12 mouse cellular contexts compared by ENCODE assay signal in the genomic region with DNA sequence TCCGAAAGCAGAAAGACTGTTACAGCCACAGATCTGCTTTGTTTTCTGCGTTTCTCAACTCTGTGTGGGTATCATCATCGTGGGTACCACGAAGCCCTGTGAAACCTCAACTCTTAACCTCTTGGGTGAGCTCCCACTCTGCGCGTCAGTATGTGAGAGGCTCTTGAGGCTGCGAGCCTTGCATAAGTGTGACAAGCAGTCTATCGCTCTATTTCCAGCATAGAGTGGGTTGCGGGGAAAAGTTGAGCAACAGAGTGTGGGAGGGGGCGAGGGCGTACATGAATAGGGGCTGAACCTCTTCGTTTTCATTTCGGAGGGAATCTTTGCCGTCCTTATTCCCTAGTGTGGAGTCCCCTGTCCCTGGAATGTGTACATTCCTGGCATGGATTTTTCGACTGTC. TPM values are rescaled to one million over a fixed set of nuclear protein-coding genes. Genes with fewer than 3 reads are reported as not detected.
DNase-seq lines count a peak whose midpoint lies in the region; ATAC-seq and TF ChIP-seq lines count a peak whose summit lies in the region.
"Had no signal": no experiment of that assay in that cellular context is flagged by ENCODE, and none has a peak within 500 bp of the region (broad histone marks: within the 10 kb centered on the region; RNA-seq: fewer than 3 reads in every experiment).

No protein-coding gene starts in this region.

- 49% methylated on average over 15 of the region's 15 CpGs for WGBS in heart, embryonic 13.5 days
- 54% methylated on average over 15 of the region's 15 CpGs for WGBS in heart, adult 2 months
- WGBS in stomach, embryonic 16.5 days, result 64% methylated on average over 15 of the region's 15 CpGs
- WGBS in forebrain, embryonic 14.5 days, result 87% methylated on average over 15 of the region's 15 CpGs

- ATAC-seq in heart, embryonic 13.5 days (ENCODE audit: extremely low read depth, insufficient number of reproducible peaks, low FRiP score, low TSS enrichment), result no peak
- ATAC-seq in stomach, embryonic 16.5 days (ENCODE audit: insufficient read depth, low FRiP score), result peak; percentile 47; the same call in 1 of the 2 replicates
- ATAC-seq in forebrain, embryonic 14.5 days, result no peak
- ATAC-seq: forebrain, embryonic 16.5 days had no signal

- no peak for TF ChIP-seq EP300 in heart, adult 2 months (IDR thresholded peaks at IDR 0.05; ENCODE audit: insufficient read depth, low read depth, low read length)

- DNase-seq in heart, adult 2 months, result no peak
- DNase-seq in right cerebral cortex, adult 18-20 months, result peak; percentile 77
- no peak for DNase-seq in right cerebral cortex, postnatal 4 days
- peak; percentile 30 to 55 for DNase-seq in layer of hippocampus, postnatal 36 days
- no peak for DNase-seq in liver
- no peak for DNase-seq in forebrain, embryonic 14.5 days (ENCODE audit: low spot score)
- DNase-seq: thymus, postnatal 36 days had no signal

- H3K27ac ChIP-seq in heart, embryonic 13.5 days (replicated peaks), result no peak overlapping the region
- no peak overlapping the region for H3K27ac ChIP-seq in heart, adult 2 months
- no peak overlapping the region for H3K27ac ChIP-seq in stomach, embryonic 16.5 days (ENCODE audit: low read length)
- H3K27ac ChIP-seq in forebrain, embryonic 14.5 days (ENCODE audit: low read depth, low read length), result no peak overlapping the region
- H3K27ac ChIP-seq: neural tube, embryonic 13.5 days had no signal

- peaks cover 9% of the 10 kb centered on the region for H3K4me1 ChIP-seq in heart, embryonic 13.5 days
- no peaks in the 10 kb centered on the region; the same call in 1 of the 2 replicates for H3K4me1 ChIP-seq in heart, adult 2 months (ENCODE audit: control insufficient read depth, insufficient read depth, low read length)
- H3K4me1 ChIP-seq in stomach, embryonic 16.5 days (ENCODE audit: control insufficient read depth, insufficient read depth, low read length), result 0 out of 2 replicates have a peak, but pooled peaks cover 2% of the 10 kb centered on the region
- no peaks in the 10 kb centered on the region for H3K4me1 ChIP-seq in forebrain, embryonic 14.5 days (ENCODE audit: control insufficient read depth, insufficient read depth, low read length)
- H3K4me1 ChIP-seq: neural tube, embryonic 13.5 days had no signal

- no peaks in the 10 kb centered on the region for H3K79me2 ChIP-seq in heart, adult 2 months (replicated peaks; ENCODE audit: control insufficient read depth, insufficient read depth, low read length)

- TF ChIP-seq POLR2A in heart, adult 2 months (IDR thresholded peaks at IDR 0.05; ENCODE audit: insufficient read depth, low read depth, low read length), result no peak

- intact Hi-C loops in heart, adult 2 months (cut with DNase I), result no loop called here

- no peaks in the 10 kb centered on the region for H3K36me3 ChIP-seq in heart, embryonic 13.5 days
- H3K36me3 ChIP-seq in heart, adult 2 months (ENCODE audit: control insufficient read depth, insufficient read depth, low read length), result no peaks in the 10 kb centered on the region
- H3K36me3 ChIP-seq in stomach, embryonic 16.5 days (ENCODE audit: control insufficient read depth, insufficient read depth, low read length), result no peaks in the 10 kb centered on the region
- H3K36me3 ChIP-seq in forebrain, embryonic 14.5 days (ENCODE audit: control insufficient read depth, insufficient read depth, low read length), result no peaks in the 10 kb centered on the region
- H3K36me3 ChIP-seq: neural tube, embryonic 13.5 days had no signal

- peak overlapping the region; percentile 52 for H3K4me2 ChIP-seq in heart, embryonic 13.5 days
- peak overlapping the region; percentile 26 for H3K4me2 ChIP-seq in stomach, embryonic 16.5 days (ENCODE audit: low read depth, low read length)
- H3K4me2 ChIP-seq in forebrain, embryonic 14.5 days (ENCODE audit: low read length), result no peak overlapping the region
- H3K4me2 ChIP-seq: neural tube, embryonic 13.5 days had no signal

- H3K9ac ChIP-seq in heart, embryonic 13.5 days, result 0 out of 2 replicates have a peak overlapping the region, but pooled peaks have one; percentile 19
- no peak overlapping the region for H3K9ac ChIP-seq in heart, adult 2 months (ENCODE audit: low read depth, low read length)
- H3K9ac ChIP-seq in stomach, embryonic 16.5 days (ENCODE audit: low read length), result no peak overlapping the region
- no peak overlapping the region for H3K9ac ChIP-seq in forebrain, embryonic 14.5 days (ENCODE audit: low read length)
- H3K9ac ChIP-seq: neural tube, embryonic 13.5 days had no signal

- no peak for TF ChIP-seq CTCF in heart, adult 2 months (IDR thresholded peaks at IDR 0.05)

- H3K4me3 ChIP-seq in heart, embryonic 13.5 days, result peak overlapping the region; percentile 18; the same call in 1 of the 2 replicates
- H3K4me3 ChIP-seq in heart, adult 2 months, result no peak overlapping the region
- H3K4me3 ChIP-seq in stomach, embryonic 16.5 days (replicated peaks; ENCODE audit: low read length), result 0 out of 2 replicates have a peak overlapping the region, but pooled peaks have one; percentile 2
- no peak overlapping the region for H3K4me3 ChIP-seq in forebrain, embryonic 14.5 days (ENCODE audit: low read depth, low read length)
- H3K4me3 ChIP-seq: neural tube, embryonic 13.5 days had no signal

- no peaks in the 10 kb centered on the region for H3K9me3 ChIP-seq in heart, embryonic 13.5 days
- H3K9me3 ChIP-seq in stomach, embryonic 16.5 days (replicated peaks; ENCODE audit: control insufficient read depth, low read length), result no peaks in the 10 kb centered on the region
- H3K9me3 ChIP-seq in forebrain, embryonic 14.5 days (replicated peaks; ENCODE audit: control insufficient read depth, low read length), result no peaks in the 10 kb centered on the region; the same call in 1 of the 2 replicates
- H3K9me3 ChIP-seq: neural tube, embryonic 13.5 days had no signal

- H3K27me3 ChIP-seq in heart, embryonic 13.5 days (replicated peaks), result no peaks in the 10 kb centered on the region
- H3K27me3 ChIP-seq in heart, adult 2 months (ENCODE audit: control insufficient read depth, insufficient read depth, low read length), result no peaks in the 10 kb centered on the region
- H3K27me3 ChIP-seq in stomach, embryonic 16.5 days (ENCODE audit: control insufficient read depth, insufficient read depth, low read length), result no peaks in the 10 kb centered on the region
- H3K27me3 ChIP-seq in forebrain, embryonic 14.5 days (replicated peaks; ENCODE audit: control insufficient read depth, insufficient read depth, low read length), result no peaks in the 10 kb centered on the region
- H3K27me3 ChIP-seq: CH12.LX; neural tube, embryonic 13.5 days had no signal

RNA-seq across cellular contexts. Expression of gene Zfp385b, which starts 44.1 kb away (rescaled TPM):
- polyA plus RNA-seq in heart, embryonic 13.5 days (2015; fragmentation: Nextera tagmentation; extraction: Ambion mirVana), result 3.3 and 3.7 TPM in 2 replicates
- 1 to 10 TPM; 7.3 to 7.9 TPM for total RNA-seq in heart, adult 2 months (2021)
- polyA plus RNA-seq in heart, adult 2 months (2012; rRNA removed), result 8.2 and 10.0 TPM in 2 replicates
- total RNA-seq in layer of hippocampus, postnatal 36 days (2021), result 10 to 100 TPM; 47.0 to 49.9 TPM
- 5.6 and 6.6 TPM in 2 replicates for polyA plus RNA-seq in stomach, embryonic 16.5 days (2015; fragmentation: Nextera tagmentation; extraction: Ambion mirVana)
- polyA plus RNA-seq in forebrain, embryonic 14.5 days (2014; fragmentation: Nextera tagmentation; extraction: Ambion mirVana), result 4.7 and 8.4 TPM in 2 replicates
- total RNA-seq: CH12.LX had no signal

Comparison
In these comparisons a context has a peak if more than half of its experiments do, and no peak if none do; other contexts are left out.
1. H3K4me3 ChIP-seq: peak in heart, embryonic 13.5 days (single experiment) and stomach, embryonic 16.5 days (single experiment); none in heart, adult 2 months (single experiment) and forebrain, embryonic 14.5 days (single experiment).
2. DNase-seq: peak in right cerebral cortex, adult 18-20 months (single experiment) and layer of hippocampus, postnatal 36 days (2 of 2); none in heart, adult 2 months (0 of 2), right cerebral cortex, postnatal 4 days (single experiment), liver (single experiment) and forebrain, embryonic 14.5 days (single experiment).